Mouse (Mus musculus) limb, embryonic 13.5 days (tissue): ENCODE measurements around the gene Ptk7. TPM values are rescaled to one million over a fixed set of nuclear protein-coding genes. Genes with fewer than 3 reads are reported as not detected.
A peak's percentile ranks its signal among the peaks of the same experiment; 100 is the strongest.

Experiments
- ATAC-seq: fragments of 200-750 bp; cut with Nextera tagmentation; 2 replicates; pipeline ENCODE4 v1.8.0; 2017; ENCODE audit warnings: low read depth, moderate number of reproducible peaks, moderate TSS enrichment; ENCODE audit not compliant: low FRiP score
- H3K27ac ChIP-seq: fragments of 300-500 bp; sonication (generic); 2 replicates; pipeline ENCODE4 v1.5.1; 2015; ENCODE audit warnings: inconsistent platforms, mild to moderate bottlenecking, moderate library complexity
- H3K27me3 ChIP-seq: fragments of 300-500 bp; sonication (generic); 2 replicates; pipeline ENCODE4 v1.6.1; 2015; ENCODE audit warnings: mild to moderate bottlenecking, inconsistent platforms
- H3K36me3 ChIP-seq: fragments of 300-500 bp; sonication (generic); 2 replicates; pipeline ENCODE4 v1.6.1; 2015; ENCODE audit warnings: inconsistent platforms, mild to moderate bottlenecking, moderate library complexity
- H3K4me1 ChIP-seq: fragments of 300-500 bp; sonication (generic); 2 replicates; pipeline ENCODE4 v1.6.1; 2015; ENCODE audit warnings: inconsistent platforms
- H3K4me2 ChIP-seq: fragments of 300-500 bp; sonication (generic); replicated peaks from 2 replicates; pipeline ENCODE4 v1.6.1; 2015; ENCODE audit warnings: inconsistent platforms, mild to moderate bottlenecking, moderate library complexity
- H3K4me3 ChIP-seq: fragments of 300-500 bp; sonication (generic); 2 replicates; pipeline ENCODE4 v1.5.1; 2015; ENCODE audit warnings: moderate library complexity, mild to moderate bottlenecking, inconsistent platforms
- H3K9ac ChIP-seq: fragments of 300-500 bp; sonication (generic); 2 replicates; pipeline ENCODE4 v1.6.1; 2015; ENCODE audit warnings: mild to moderate bottlenecking, inconsistent platforms
- H3K9me3 ChIP-seq: fragments of 300-500 bp; sonication (generic); 2 replicates; pipeline ENCODE4 v1.6.1; 2016; ENCODE audit warnings: inconsistent platforms
- WGBS: fragments of 180-500 bp; shearing (Covaris S2); methylation state at CpG from one replicate; pipeline ENCODE4 v1.1.7; 2015; 5-methylcytosine and 5-hydroxymethylcytosine counted together
- microRNA-seq: library from miRNA; unstranded; fragments of <30 nt; microRNA quantifications from one replicate; pipeline ENCODE4, GENCODE M21; 2016
- polyA plus RNA-seq: library from polyadenylated mRNA; unstranded; fragments of >200 nt; fragmentation: Nextera tagmentation; extraction: Ambion mirVana; gene quantifications from 2 replicates; pipeline ENCODE4 v1.2.1, GENCODE M21; 2015

The Ptk7 gene
- polyA plus RNA-seq, 1 experiment from 2014 or later: 138 TPM

DNA sequence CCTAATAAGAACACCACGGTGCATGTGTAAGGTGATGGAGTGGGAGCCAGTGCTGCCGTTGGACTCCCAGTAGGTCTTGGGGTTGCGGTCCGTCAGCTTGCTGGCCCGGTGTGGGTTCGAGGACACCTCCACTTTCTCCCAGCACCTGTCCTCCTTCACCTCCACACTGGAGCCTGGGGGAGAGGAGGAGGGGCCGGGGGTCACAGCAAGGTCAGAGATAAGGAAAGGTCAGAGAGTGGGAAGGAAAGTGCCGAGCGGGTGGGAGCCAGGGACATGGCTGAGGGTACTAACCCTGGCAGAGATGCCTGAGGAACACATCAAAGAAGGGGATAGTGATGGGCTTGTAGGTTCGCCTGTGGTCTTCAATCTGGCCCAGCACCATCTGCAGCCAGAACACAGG, 104.2 kb downstream of the Ptk7 start:
- H3K4me2 ChIP-seq: no peak overlapping the region
- no peaks in the 10 kb centered on the region for H3K9me3 ChIP-seq
- 80% methylated on average over 10 of the region's 10 CpGs for WGBS
- ATAC-seq: no peak
- peaks cover 37% of the 10 kb centered on the region for H3K27me3 ChIP-seq
- H3K4me1 ChIP-seq: peaks cover 7% of the 10 kb centered on the region; the same call in 1 of the 2 replicates
- H3K36me3 ChIP-seq: peaks cover 35% of the 10 kb centered on the region
- H3K27ac ChIP-seq: no peak overlapping the region
- H3K4me3 ChIP-seq: no peak overlapping the region
- H3K9ac ChIP-seq: no peak overlapping the region

DNA sequence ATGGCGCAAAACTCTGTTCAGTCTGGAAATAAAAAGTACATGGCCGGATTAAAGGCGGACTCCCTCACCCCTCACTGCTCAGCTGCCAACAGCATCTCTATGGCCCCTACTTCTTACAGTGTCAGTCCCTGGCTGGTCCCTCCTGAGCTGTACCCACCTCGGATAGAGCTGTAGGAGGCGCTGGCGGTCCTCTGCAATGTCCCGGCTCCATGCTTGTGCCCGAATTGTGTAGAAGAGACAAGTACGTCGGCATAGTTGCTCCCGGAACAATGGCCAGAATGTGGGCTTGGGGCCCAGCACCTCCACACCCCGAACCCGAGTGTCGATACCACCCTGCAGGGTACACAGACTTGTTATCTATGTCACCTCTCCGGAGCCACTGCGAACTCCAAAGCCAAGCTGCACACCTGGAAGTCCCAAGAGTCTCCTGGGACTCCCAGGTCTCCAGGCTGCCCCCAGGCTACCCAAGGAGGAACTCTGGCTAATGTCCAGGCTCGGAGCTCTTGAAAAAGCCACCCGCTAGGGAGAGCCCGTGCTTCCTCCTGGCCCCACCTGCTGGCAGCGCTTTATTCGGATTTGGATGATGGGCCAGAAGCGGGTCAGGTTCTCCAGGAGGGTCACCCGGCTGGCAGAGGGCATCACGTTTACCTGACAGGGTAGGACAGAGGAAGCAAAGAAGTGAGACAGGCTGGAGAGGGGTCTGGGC, 107.2 kb downstream of the Ptk7 start:
- H3K27ac ChIP-seq: no peak overlapping the region

DNA sequence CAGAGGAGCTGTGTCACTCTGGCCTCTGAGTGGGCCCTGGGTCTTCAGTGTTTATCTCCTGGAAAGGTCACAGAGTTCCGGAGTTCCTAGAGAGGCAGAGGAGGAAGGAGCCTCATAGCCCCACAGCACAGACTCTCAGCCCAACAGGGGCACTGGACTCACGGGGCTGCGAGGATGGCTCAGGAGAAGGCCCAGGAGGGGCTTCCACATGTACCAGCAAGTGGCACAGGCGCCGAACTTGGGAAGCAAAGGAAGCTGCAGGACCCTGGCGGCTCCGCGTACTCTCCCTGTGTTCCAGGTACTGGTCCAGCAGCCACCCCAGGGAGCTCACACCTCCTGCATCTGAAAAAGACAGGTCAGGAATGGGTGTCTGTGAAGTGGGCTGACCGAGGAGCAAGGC, 108.1 kb downstream of the Ptk7 start:
- 82% methylated on average over 9 of the region's 9 CpGs for WGBS

More for the DNA sequence above, 107.2 kb downstream of the Ptk7 start:
- H3K9ac ChIP-seq: no peak overlapping the region
- peaks cover 20% of the 10 kb centered on the region for H3K36me3 ChIP-seq
- ATAC-seq: no peak
- 40% methylated on average over 24 of the region's 24 CpGs for WGBS
- no peak overlapping the region for H3K4me3 ChIP-seq
- no peaks in the 10 kb centered on the region for H3K9me3 ChIP-seq
- no peak overlapping the region for H3K4me2 ChIP-seq
- H3K27me3 ChIP-seq: peaks cover 45% of the 10 kb centered on the region
- H3K4me1 ChIP-seq: peaks cover 7% of the 10 kb centered on the region; the same call in 1 of the 2 replicates

DNA sequence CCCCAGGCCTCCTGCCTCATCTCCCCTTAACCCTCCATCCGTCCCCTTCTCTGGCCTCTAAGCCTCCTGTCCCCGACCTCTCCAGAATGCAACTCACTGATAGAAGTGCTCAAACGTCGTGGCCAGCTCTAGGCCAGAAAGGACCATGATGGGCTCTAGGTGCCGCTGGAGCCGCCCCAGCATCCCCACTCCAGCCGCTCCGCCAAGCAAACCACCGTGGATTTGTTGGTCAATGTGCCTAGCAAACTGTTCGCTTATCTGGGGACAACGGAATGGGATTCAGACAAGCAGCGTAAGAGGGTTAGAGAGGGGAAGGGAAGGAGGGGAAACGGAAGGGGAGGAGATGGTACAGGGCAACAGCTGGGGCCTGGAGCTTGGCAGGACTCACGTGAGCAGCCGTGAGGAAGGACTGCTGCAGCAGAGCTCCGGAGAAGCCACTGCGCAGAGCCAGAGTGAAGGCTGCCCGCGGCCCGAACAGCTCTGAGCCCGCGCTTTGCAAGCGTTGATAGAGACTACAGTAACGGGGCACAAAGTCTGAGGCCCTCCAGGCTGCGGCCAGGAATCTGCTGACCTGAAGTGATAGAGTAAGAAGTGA, 108.8 kb downstream of the Ptk7 start:
- Histone ChIP-seq H3K4me3 (peak overlapping the region; percentile 31), H3K36me3 (peaks cover 14% of the 10 kb centered on the region), H3K9ac (peak overlapping the region; percentile 56), H3K27ac (no peak overlapping the region), H3K4me1 (peaks cover 7% of the 10 kb centered on the region; the same call in 1 of the 2 replicates), H3K4me2 (peak overlapping the region; percentile 54), H3K27me3 (peaks cover 45% of the 10 kb centered on the region), H3K9me3 (no peaks in the 10 kb centered on the region)
- WGBS: 37% methylated on average over 25 of the region's 25 CpGs
- 0 out of 2 replicates have a peak, but pooled peaks have one; percentile 22 for ATAC-seq

More for the DNA sequence above, 108.1 kb downstream of the Ptk7 start:
- Histone ChIP-seq H3K9me3 (no peaks in the 10 kb centered on the region), H3K27me3 (peaks cover 45% of the 10 kb centered on the region), H3K4me2 (peak overlapping the region; percentile 54), H3K9ac (peak overlapping the region; percentile 56; the same call in 1 of the 2 replicates), H3K36me3 (peaks cover 18% of the 10 kb centered on the region), H3K4me3 (peak overlapping the region; percentile 31), H3K27ac (no peak overlapping the region), H3K4me1 (peaks cover 7% of the 10 kb centered on the region; the same call in 1 of the 2 replicates)
- ATAC-seq: no peak

DNA sequence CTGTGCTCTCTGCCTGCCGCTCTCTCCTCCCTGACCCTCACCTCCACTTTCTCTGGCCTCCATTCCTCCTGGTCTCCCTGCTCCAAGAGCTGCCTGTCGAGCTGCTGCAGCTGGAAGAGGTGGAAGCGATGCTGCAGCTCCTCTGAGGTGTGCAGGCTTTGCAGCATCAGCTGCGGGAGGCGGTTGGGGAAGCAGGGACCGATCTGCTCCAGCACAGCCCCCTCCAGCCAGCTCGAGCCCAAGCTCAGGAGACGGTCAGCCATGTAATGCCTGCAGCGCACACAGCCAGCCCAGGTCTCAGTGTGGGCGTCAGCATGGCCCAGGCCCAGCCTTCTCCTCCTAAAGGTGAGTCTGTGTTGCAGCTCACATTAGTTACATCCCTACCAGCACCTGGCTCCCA, 109.3 kb downstream of the Ptk7 start:
- peak overlapping the region; percentile 31 for H3K4me3 ChIP-seq
- H3K9me3 ChIP-seq: no peaks in the 10 kb centered on the region
- peaks cover 43% of the 10 kb centered on the region for H3K27me3 ChIP-seq
- WGBS: 50% methylated on average over 10 of the region's 10 CpGs
- peaks cover 7% of the 10 kb centered on the region; the same call in 1 of the 2 replicates for H3K4me1 ChIP-seq
- ATAC-seq: no peak
- H3K27ac ChIP-seq: no peak overlapping the region
- H3K36me3 ChIP-seq: peaks cover 9% of the 10 kb centered on the region
- peak overlapping the region; percentile 54 for H3K4me2 ChIP-seq
- H3K9ac ChIP-seq: peak overlapping the region; percentile 56

Small RNA genes lying within 50 kb of the gene (microRNA-seq; reads per million reads assigned to microRNA genes)
- not detected for gene Mir6976

Other genes with a start within 250 kb of the Ptk7 start
- 14.2 and 15.4 TPM in 2 replicates for gene Zfp318, start 245.8 kb downstream of the Ptk7 start, polyA plus RNA-seq
- gene Crip3, start 200.6 kb downstream of the Ptk7 start, polyA plus RNA-seq: 0.97 and 1.6 TPM in 2 replicates
- 0.09 TPM in 1 of 2 replicates, not detected in the other for gene Slc22a7, start 191.0 kb downstream of the Ptk7 start, polyA plus RNA-seq
- 0.15 and 0.18 TPM in 2 replicates for gene Ttbk1, start 141.8 kb downstream of the Ptk7 start, polyA plus RNA-seq
- gene Dnph1, start 132.8 kb downstream of the Ptk7 start, polyA plus RNA-seq: 40.4 and 41.7 TPM in 2 replicates
- 11.3 and 12.4 TPM in 2 replicates for gene Cul9, start 83.1 kb downstream of the Ptk7 start, polyA plus RNA-seq
- 5.8 and 7.3 TPM in 2 replicates for gene Srf, start 73.3 kb downstream of the Ptk7 start, polyA plus RNA-seq
- gene Klc4, start 16.5 kb upstream of the Ptk7 start, polyA plus RNA-seq: 26.4 and 26.5 TPM in 2 replicates
- 104 and 106 TPM in 2 replicates for gene Mrpl2, start 16.7 kb upstream of the Ptk7 start, polyA plus RNA-seq
- gene Cul7, start 20.8 kb upstream of the Ptk7 start, polyA plus RNA-seq: 63.2 and 66.0 TPM in 2 replicates
- gene Rrp36, start 44.8 kb upstream of the Ptk7 start, polyA plus RNA-seq: 67.6 and 73.9 TPM in 2 replicates
- 157 and 162 TPM in 2 replicates for gene Mea1, start 49.3 kb upstream of the Ptk7 start, polyA plus RNA-seq
- gene Klhdc3, start 51.4 kb upstream of the Ptk7 start, polyA plus RNA-seq: 127 and 135 TPM in 2 replicates
- gene Ppp2r5d, start 75.6 kb upstream of the Ptk7 start, polyA plus RNA-seq: 94.0 and 103 TPM in 2 replicates
- 26.8 and 27.0 TPM in 2 replicates for gene Pex6, start 82.0 kb upstream of the Ptk7 start, polyA plus RNA-seq
- gene Gnmt, start 99.7 kb upstream of the Ptk7 start, polyA plus RNA-seq: 0.46 and 0.57 TPM in 2 replicates
- gene Cnpy3, start 122.7 kb upstream of the Ptk7 start, polyA plus RNA-seq: 66.8 and 67.7 TPM in 2 replicates
- 0.29 and 0.33 TPM in 2 replicates for gene Ptcra, start 134.2 kb upstream of the Ptk7 start, polyA plus RNA-seq
- 70.5 and 75.2 TPM in 2 replicates for gene 2310039H08Rik, start 143.1 kb upstream of the Ptk7 start, polyA plus RNA-seq
- gene Rpl7l1, start 153.2 kb upstream of the Ptk7 start, polyA plus RNA-seq: 175 and 176 TPM in 2 replicates
- 3.9 and 4.6 TPM in 2 replicates for gene Bicral, start 229.0 kb upstream of the Ptk7 start, polyA plus RNA-seq